ENCODE assay signal across 14 mouse cellular contexts in the genomic region with DNA sequence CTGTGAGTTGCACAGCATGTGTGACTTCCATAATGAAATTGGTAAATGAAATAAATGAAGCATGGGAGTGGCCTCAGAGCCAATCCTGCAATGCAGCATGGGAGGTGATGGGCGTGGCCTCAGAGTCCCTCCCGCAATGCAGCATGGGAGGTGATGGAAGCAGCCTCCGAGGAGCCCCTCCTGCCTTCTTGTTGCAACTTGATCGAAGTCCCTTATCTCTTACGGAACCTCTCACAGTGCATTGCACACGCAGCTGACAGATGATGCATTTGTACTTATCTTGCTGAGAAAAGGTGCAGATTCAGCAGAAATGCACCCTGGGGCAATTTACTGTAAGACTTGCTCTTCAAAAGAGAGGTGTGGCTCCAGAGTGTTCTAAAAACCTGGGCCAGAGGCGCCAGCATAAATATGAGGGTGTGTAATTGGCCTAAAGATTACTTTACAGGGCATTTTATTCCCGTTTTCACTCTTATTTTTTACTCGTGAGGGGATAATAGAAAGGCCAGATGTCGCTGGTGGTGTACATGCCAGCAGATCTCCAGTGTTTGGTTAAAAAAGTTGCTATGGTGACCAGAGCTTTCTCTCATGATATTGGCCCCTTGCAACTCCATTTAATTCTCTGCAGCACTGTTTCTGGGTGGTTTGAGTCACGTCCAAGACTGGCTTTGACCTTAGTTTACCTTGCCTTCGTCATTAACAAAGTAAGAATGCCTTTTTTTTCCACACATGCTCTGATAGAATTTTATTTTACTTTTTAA. TPM values are rescaled to one million over a fixed set of nuclear protein-coding genes. Genes with fewer than 3 reads are reported as not detected.
A peak's percentile ranks its signal among the peaks of the same experiment; 100 is the strongest.
DNase-seq lines count a peak whose midpoint lies in the region; ATAC-seq and TF ChIP-seq lines count a peak whose summit lies in the region.
"Had no signal": no experiment of that assay in that cellular context is flagged by ENCODE, and none has a peak within 500 bp of the region (broad histone marks: within the 10 kb centered on the region; RNA-seq: fewer than 3 reads in every experiment).

No protein-coding gene starts in this region.

- 64% methylated on average over 12 of the region's 12 CpGs for WGBS in intestine, embryonic 16.5 days
- 61% methylated on average over 12 of the region's 12 CpGs for WGBS in intestine, embryonic 15.5 days
- 63% methylated on average over 12 of the region's 12 CpGs for WGBS in liver, postnatal 0 days (ENCODE audit: insufficient replicate concordance)
- WGBS in neural tube, embryonic 15.5 days: 71% methylated on average over 12 of the region's 12 CpGs

- DNase-seq in c-Kit-negative CD71-positive TER-119-positive erythroid progenitor cells, embryonic 14.5 days (ENCODE audit: low read depth, low spot score): peak; percentile 53
- peak; percentile 34 for DNase-seq in liver, postnatal 0 days
- DNase-seq in spleen, postnatal 14 days (ENCODE audit: low spot score in 2 of 2): no peak
- DNase-seq: adrenal gland, postnatal 14 days; cerebellum, adult 18-20 months; kidney, adult 8-10 months; right cerebral cortex, postnatal 25 days had no signal

- H3K36me3 ChIP-seq in intestine, embryonic 16.5 days (ENCODE audit: control insufficient read depth, insufficient read depth, low read length): no peaks in the 10 kb centered on the region
- H3K36me3 ChIP-seq in intestine, embryonic 15.5 days: peaks cover 4% of the 10 kb centered on the region; the same call in 1 of the 2 replicates
- no peaks in the 10 kb centered on the region for H3K36me3 ChIP-seq in liver, postnatal 0 days (replicated peaks; ENCODE audit: insufficient read depth, low read length)
- peaks cover 10% of the 10 kb centered on the region for H3K36me3 ChIP-seq in neural tube, embryonic 15.5 days

- H3K9me3 ChIP-seq in intestine, embryonic 16.5 days (ENCODE audit: control insufficient read depth, low read length): no peaks in the 10 kb centered on the region
- no peaks in the 10 kb centered on the region for H3K9me3 ChIP-seq in intestine, embryonic 15.5 days
- no peaks in the 10 kb centered on the region for H3K9me3 ChIP-seq in liver, postnatal 0 days (ENCODE audit: low read length)
- H3K9me3 ChIP-seq in neural tube, embryonic 15.5 days (replicated peaks): no peaks in the 10 kb centered on the region
- H3K9me3 ChIP-seq: forebrain, embryonic 10.5 days had no signal

- no peak overlapping the region for H3K9ac ChIP-seq in intestine, embryonic 16.5 days (ENCODE audit: low read depth, low read length)
- H3K9ac ChIP-seq in intestine, embryonic 15.5 days: no peak overlapping the region
- H3K9ac ChIP-seq in liver, postnatal 0 days (replicated peaks): no peak overlapping the region
- no peak overlapping the region for H3K9ac ChIP-seq in neural tube, embryonic 15.5 days (replicated peaks)

- no peak for TF ChIP-seq CTCF in liver, postnatal 0 days (IDR thresholded peaks at IDR 0.05; ENCODE audit: low read depth)

- H3K27ac ChIP-seq in intestine, embryonic 16.5 days (ENCODE audit: low read length): no peak overlapping the region
- no peak overlapping the region for H3K27ac ChIP-seq in intestine, embryonic 15.5 days
- H3K27ac ChIP-seq in liver, postnatal 0 days (ENCODE audit: low read depth): no peak overlapping the region
- H3K27ac ChIP-seq in neural tube, embryonic 15.5 days (replicated peaks): no peak overlapping the region
- H3K27ac ChIP-seq: forebrain, embryonic 10.5 days had no signal

- no peaks in the 10 kb centered on the region for H3K27me3 ChIP-seq in intestine, embryonic 16.5 days (replicated peaks; ENCODE audit: control insufficient read depth, insufficient read depth, low read length)
- no peaks in the 10 kb centered on the region for H3K27me3 ChIP-seq in intestine, embryonic 15.5 days (replicated peaks)
- H3K27me3 ChIP-seq in liver, postnatal 0 days (ENCODE audit: insufficient read depth, low read length): no peaks in the 10 kb centered on the region
- no peaks in the 10 kb centered on the region for H3K27me3 ChIP-seq in neural tube, embryonic 15.5 days (replicated peaks)

- no peaks in the 10 kb centered on the region for H3K4me1 ChIP-seq in intestine, embryonic 16.5 days (ENCODE audit: control insufficient read depth, insufficient read depth, low read length)
- no peaks in the 10 kb centered on the region for H3K4me1 ChIP-seq in intestine, embryonic 15.5 days (replicated peaks)
- H3K4me1 ChIP-seq in liver, postnatal 0 days (ENCODE audit: insufficient read depth): peaks cover 8% of the 10 kb centered on the region
- peaks cover 7% of the 10 kb centered on the region; the same call in 1 of the 2 replicates for H3K4me1 ChIP-seq in neural tube, embryonic 15.5 days
- H3K4me1 ChIP-seq: forebrain, embryonic 10.5 days had no signal

- H3K4me2 ChIP-seq in intestine, embryonic 16.5 days (ENCODE audit: low read depth, low read length): no peak overlapping the region
- no peak overlapping the region for H3K4me2 ChIP-seq in intestine, embryonic 15.5 days (replicated peaks)
- no peak overlapping the region for H3K4me2 ChIP-seq in liver, postnatal 0 days (ENCODE audit: low read depth, low read length)
- no peak overlapping the region for H3K4me2 ChIP-seq in neural tube, embryonic 15.5 days

- no peak for TF ChIP-seq EP300 in liver, postnatal 0 days (IDR thresholded peaks at IDR 0.05; ENCODE audit: low read depth)

- no peak overlapping the region for H3K4me3 ChIP-seq in intestine, embryonic 16.5 days (ENCODE audit: low read length)
- H3K4me3 ChIP-seq in intestine, embryonic 15.5 days (replicated peaks): no peak overlapping the region
- no peak overlapping the region for H3K4me3 ChIP-seq in liver, postnatal 0 days (ENCODE audit: low read depth, low read length)
- H3K4me3 ChIP-seq in neural tube, embryonic 15.5 days (replicated peaks): no peak overlapping the region
- H3K4me3 ChIP-seq: forebrain, embryonic 10.5 days had no signal

- peak; percentile 44; the same call in 1 of the 2 replicates for ATAC-seq in intestine, embryonic 16.5 days
- ATAC-seq in intestine, embryonic 15.5 days: no peak
- peak; percentile 50 for ATAC-seq in erythroid progenitor cell, adult 5-6 weeks (replicated peaks; ENCODE audit: low FRiP score, poor library complexity, severe bottlenecking)
- ATAC-seq in liver, postnatal 0 days: no peak
- no peak for ATAC-seq in neural tube, embryonic 15.5 days (ENCODE audit: low FRiP score)

RNA-seq across cellular contexts. Expression of a gene that starts 35.4 kb away (rescaled TPM):
- polyA plus RNA-seq in intestine, embryonic 16.5 days (2015; fragmentation: Nextera tagmentation; extraction: Ambion mirVana): 0.23 and 0.54 TPM in 2 replicates
- 0.21 and 0.30 TPM in 2 replicates for polyA plus RNA-seq in intestine, embryonic 15.5 days (2015; fragmentation: Nextera tagmentation; extraction: Ambion mirVana)
- not detected in 2 replicates for total RNA-seq in erythroid progenitor cell, adult 5-6 weeks (2015; ENCODE audit: low replicate concordance)
- not detected in 2 replicates for total RNA-seq in erythroid progenitor cell, adult 5-6 weeks (2017; ENCODE audit: low replicate concordance)
- not detected in 2 replicates for polyA plus RNA-seq in liver, postnatal 0 days (2015; fragmentation: Nextera tagmentation; extraction: Ambion mirVana)
- 0.18 and 0.36 TPM in 2 replicates for polyA plus RNA-seq in neural tube, embryonic 15.5 days (2015; fragmentation: Nextera tagmentation; extraction: Ambion mirVana)
- total RNA-seq: adrenal gland, postnatal 14 days; gastrocnemius, postnatal 36 days had no signal
- polyA plus RNA-seq: hindbrain, embryonic 11.5 days had no signal

Comparison
In these comparisons a context has a peak if more than half of its experiments do, and no peak if none do; other contexts are left out.
1. ATAC-seq: peak in intestine, embryonic 16.5 days (single experiment) and erythroid progenitor cell, adult 5-6 weeks (single experiment); none in intestine, embryonic 15.5 days (single experiment), liver, postnatal 0 days (single experiment) and neural tube, embryonic 15.5 days (single experiment).
2. DNase-seq: peak in c-Kit-negative CD71-positive TER-119-positive erythroid progenitor cells, embryonic 14.5 days (single experiment) and liver, postnatal 0 days (single experiment); none in spleen, postnatal 14 days (0 of 2).